Mouse (Mus musculus): Measurements from ENCODE around the gene Ly6g6e. TPM values are rescaled to one million over a fixed set of nuclear protein-coding genes. Genes with fewer than 3 reads are reported as not detected.

The Ly6g6e gene
- polyA plus RNA-seq, 1 experiment from 2014 or later: 0.81 TPM

- Histone ChIP-seq H3K27me3 (ENCODE audit: low read depth, poor library complexity, severe bottlenecking) (peaks cover 56% of the 10 kb centered on the region), H3K9me3 (replicated peaks) (no peaks in the 10 kb centered on the region), H3K4me3 (no peak overlapping the region), H3K36me3 (peaks cover 6% of the 10 kb centered on the region; the same call in 1 of the 2 replicates), H3K4me1 (peaks cover 22% of the 10 kb centered on the region), H3K27ac (no peak overlapping the region)
- 85% methylated on average over 17 of the region's 17 CpGs for WGBS
- no peak for DNase-seq (ENCODE audit: low spot score)
Measured at GRCm38 (mm10) chr17:35068213-35068914, 8.3 kb upstream of the Ly6g6e start.

- H3K27ac ChIP-seq: no peak overlapping the region
- WGBS: 69% methylated on average over 6 of the region's 6 CpGs
- DNase-seq (ENCODE audit: low spot score): no peak
Measured at GRCm38 (mm10) chr17:35070556-35071229, 6.0 kb upstream of the Ly6g6e start.

GRCm38 (mm10) chr17:35071454-35071853 is 5.2 kb upstream of the Ly6g6e start:
- peaks cover 13% of the 10 kb centered on the region for H3K4me1 ChIP-seq
- DNase-seq (ENCODE audit: low spot score): no peak
- no peak overlapping the region for H3K4me3 ChIP-seq
- H3K36me3 ChIP-seq: no peaks in the 10 kb centered on the region
- 83% methylated on average over 9 of the region's 9 CpGs for WGBS
- peaks cover 26% of the 10 kb centered on the region for H3K27me3 ChIP-seq (ENCODE audit: low read depth, poor library complexity, severe bottlenecking)
- H3K27ac ChIP-seq: no peak overlapping the region
- H3K9me3 ChIP-seq (replicated peaks): no peaks in the 10 kb centered on the region

More at GRCm38 (mm10) chr17:35070556-35071229, 6.0 kb upstream of the Ly6g6e start:
- no peaks in the 10 kb centered on the region for H3K9me3 ChIP-seq (replicated peaks)
- peaks cover 34% of the 10 kb centered on the region for H3K27me3 ChIP-seq (ENCODE audit: low read depth, poor library complexity, severe bottlenecking)
- H3K4me1 ChIP-seq: peaks cover 12% of the 10 kb centered on the region
- H3K36me3 ChIP-seq: no peaks in the 10 kb centered on the region
- no peak overlapping the region for H3K4me3 ChIP-seq

GRCm38 (mm10) chr17:35074097-35074496 is 2.6 kb upstream of the Ly6g6e start:
- 45% methylated on average over 17 of the region's 17 CpGs for WGBS
- DNase-seq (ENCODE audit: low spot score): no peak
- peaks cover 33% of the 10 kb centered on the region for H3K4me1 ChIP-seq
- peak overlapping the region; percentile 53 for H3K27ac ChIP-seq
- H3K36me3 ChIP-seq: no peaks in the 10 kb centered on the region
- no peaks in the 10 kb centered on the region for H3K9me3 ChIP-seq (replicated peaks)
- H3K4me3 ChIP-seq: no peak overlapping the region
- H3K27me3 ChIP-seq (ENCODE audit: low read depth, poor library complexity, severe bottlenecking): peaks cover 25% of the 10 kb centered on the region

GRCm38 (mm10) chr17:35077285-35077684 is 583 bp downstream of the Ly6g6e start:
- no peaks in the 10 kb centered on the region for H3K9me3 ChIP-seq (replicated peaks)
- peak overlapping the region; percentile 58; the same call in 1 of the 2 replicates for H3K27ac ChIP-seq
- H3K27me3 ChIP-seq (ENCODE audit: low read depth, poor library complexity, severe bottlenecking): peaks cover 29% of the 10 kb centered on the region
- peak overlapping the region; percentile 37 for H3K4me3 ChIP-seq
- peaks cover 36% of the 10 kb centered on the region for H3K4me1 ChIP-seq
- H3K36me3 ChIP-seq: no peaks in the 10 kb centered on the region
- DNase-seq (ENCODE audit: low spot score): no peak
- WGBS: 46% methylated on average over 2 of the region's 2 CpGs

- Histone ChIP-seq H3K27ac (peak within 1 kb of the TSS; percentile 58), H3K4me1 (peaks cover 36% of the 10 kb centered on the region), H3K27me3 (ENCODE audit: low read depth, poor library complexity, severe bottlenecking) (peaks cover 29% of the 10 kb centered on the region), H3K9me3 (replicated peaks) (no peaks in the 10 kb centered on the region), H3K4me3 (peak within 1 kb of the TSS; percentile 37), H3K36me3 (no peaks in the 10 kb centered on the region)
- 13% methylated on average over 14 of the region's 14 CpGs for WGBS
- DNase-seq (ENCODE audit: low spot score): peak; percentile 53
Measured at GRCm38 (mm10) chr17:35077786-35078233, 1.1 kb downstream of the Ly6g6e start, which contains the start of gene Ly6g6d. Gene Ly6g6d (minus strand): TSS chr17:35078065.

GRCm38 (mm10) chr17:35079778-35080177 is 3.1 kb downstream of the Ly6g6e start:
- Histone ChIP-seq H3K27me3 (ENCODE audit: low read depth, poor library complexity, severe bottlenecking) (peaks cover 29% of the 10 kb centered on the region), H3K9me3 (replicated peaks) (no peaks in the 10 kb centered on the region), H3K4me1 (peaks cover 28% of the 10 kb centered on the region), H3K27ac (no peak overlapping the region), H3K4me3 (no peak overlapping the region), H3K36me3 (no peaks in the 10 kb centered on the region)
- 76% methylated on average over 9 of the region's 9 CpGs for WGBS
- DNase-seq (ENCODE audit: low spot score): no peak

GRCm38 (mm10) chr17:35080248-35080647 is 3.5 kb downstream of the Ly6g6e start:
- H3K36me3 ChIP-seq: no peaks in the 10 kb centered on the region
- H3K9me3 ChIP-seq (replicated peaks): no peaks in the 10 kb centered on the region
- peaks cover 28% of the 10 kb centered on the region for H3K4me1 ChIP-seq
- H3K27me3 ChIP-seq (ENCODE audit: low read depth, poor library complexity, severe bottlenecking): peaks cover 29% of the 10 kb centered on the region
- DNase-seq (ENCODE audit: low spot score): no peak
- 49% methylated on average over 6 of the region's 6 CpGs for WGBS
- no peak overlapping the region for H3K27ac ChIP-seq
- H3K4me3 ChIP-seq: no peak overlapping the region

GRCm38 (mm10) chr17:35080710-35081109 is 4.0 kb downstream of the Ly6g6e start:
- Histone ChIP-seq H3K27ac (no peak overlapping the region), H3K36me3 (no peaks in the 10 kb centered on the region), H3K9me3 (replicated peaks) (no peaks in the 10 kb centered on the region), H3K4me3 (no peak overlapping the region), H3K4me1 (peaks cover 28% of the 10 kb centered on the region), H3K27me3 (ENCODE audit: low read depth, poor library complexity, severe bottlenecking) (peaks cover 29% of the 10 kb centered on the region)
- DNase-seq (ENCODE audit: low spot score): no peak
- 86% methylated on average over 4 of the region's 4 CpGs for WGBS

- Histone ChIP-seq H3K27me3 (ENCODE audit: low read depth, poor library complexity, severe bottlenecking) (peaks cover 15% of the 10 kb centered on the region), H3K4me3 (no peak overlapping the region), H3K4me1 (peaks cover 7% of the 10 kb centered on the region), H3K9me3 (replicated peaks) (no peaks in the 10 kb centered on the region), H3K36me3 (no peaks in the 10 kb centered on the region), H3K27ac (no peak overlapping the region)
- 84% methylated on average over 16 of the region's 16 CpGs for WGBS
- no peak for DNase-seq (ENCODE audit: low spot score)
Measured at GRCm38 (mm10) chr17:35082841-35083576, 6.3 kb downstream of the Ly6g6e start.

- Histone ChIP-seq H3K4me3 (no peak overlapping the region), H3K36me3 (no peaks in the 10 kb centered on the region), H3K9me3 (replicated peaks) (no peaks in the 10 kb centered on the region), H3K27me3 (ENCODE audit: low read depth, poor library complexity, severe bottlenecking) (peaks cover 5% of the 10 kb centered on the region; the same call in 1 of the 2 replicates), H3K4me1 (0 out of 2 replicates have a peak, but pooled peaks cover 3% of the 10 kb centered on the region), H3K27ac (no peak overlapping the region)
- WGBS: 76% methylated on average over 3 of the region's 3 CpGs
- DNase-seq (ENCODE audit: low spot score): no peak
Measured at GRCm38 (mm10) chr17:35083929-35084497, 7.3 kb downstream of the Ly6g6e start.

- Histone ChIP-seq H3K27me3 (ENCODE audit: low read depth, poor library complexity, severe bottlenecking) (no peaks in the 10 kb centered on the region), H3K4me1 (peaks cover 8% of the 10 kb centered on the region), H3K4me3 (no peak within 1 kb of the TSS), H3K9me3 (replicated peaks) (no peaks in the 10 kb centered on the region), H3K36me3 (peaks cover 2% of the 10 kb centered on the region; the same call in 1 of the 2 replicates), H3K27ac (no peak within 1 kb of the TSS)
- DNase-seq (ENCODE audit: low spot score): no peak
- WGBS: 84% methylated on average over 7 of the region's 7 CpGs
Measured at GRCm38 (mm10) chr17:35085208-35085865, 8.6 kb downstream of the Ly6g6e start, which contains the start of gene Ly6g6f. Gene Ly6g6f (minus strand): TSS chr17:35085610.

Data from limb, embryonic 10.5 days (tissue).